Mouse (Mus musculus) neural tube, embryonic 14.5 days (tissue): ENCODE measurements around the gene Cgn. TPM values are rescaled to one million over a fixed set of nuclear protein-coding genes. Genes with fewer than 3 reads are reported as not detected.
A peak's percentile ranks its signal among the peaks of the same experiment; 100 is the strongest.

Experiments
- ATAC-seq: fragments of 200-750 bp; cut with Nextera tagmentation; 2 replicates; pipeline ENCODE4 v1.8.0; 2017; ENCODE audit warnings: low read depth, mild to moderate bottlenecking, moderate TSS enrichment, moderate library complexity
- H3K27ac ChIP-seq: fragments of 300-500 bp; sonication (generic); 2 replicates; pipeline ENCODE4 v1.5.1; 2014; ENCODE audit warnings: low read depth, mild to moderate bottlenecking, control low read depth, low read length, moderate library complexity, mixed read lengths
- H3K27me3 ChIP-seq: fragments of 300-500 bp; sonication (generic); 2 replicates; pipeline ENCODE4 v1.6.1; 2014; ENCODE audit warnings: low read length; ENCODE audit not compliant: control insufficient read depth, insufficient read depth
- H3K36me3 ChIP-seq: fragments of 300-500 bp; sonication (generic); 2 replicates; pipeline ENCODE4 v1.6.1; 2014; ENCODE audit warnings: low read length, mixed read lengths; ENCODE audit not compliant: control insufficient read depth, insufficient read depth
- H3K4me1 ChIP-seq: fragments of 300-500 bp; sonication (generic); 2 replicates; pipeline ENCODE4 v1.6.1; 2014; ENCODE audit warnings: low read length; ENCODE audit not compliant: control insufficient read depth, insufficient read depth
- H3K4me2 ChIP-seq: fragments of 300-500 bp; sonication (generic); 2 replicates; pipeline ENCODE4 v1.6.1; 2014; ENCODE audit warnings: mild to moderate bottlenecking, low read depth, low read length, control low read depth
- H3K4me3 ChIP-seq: fragments of 300-500 bp; sonication (generic); 2 replicates; pipeline ENCODE4 v1.5.1; 2014; ENCODE audit warnings: low read depth, low read length, control low read depth, mixed read lengths
- H3K9ac ChIP-seq: fragments of 300-500 bp; sonication (generic); replicated peaks from 2 replicates; pipeline ENCODE4 v1.6.1; 2014; ENCODE audit warnings: low read depth, mild to moderate bottlenecking, control low read depth, low read length, mixed read lengths
- H3K9me3 ChIP-seq: fragments of 300-500 bp; sonication (generic); 2 replicates; pipeline ENCODE4 v1.6.1; 2016; ENCODE audit warnings: low read length; ENCODE audit not compliant: control insufficient read depth
- WGBS: fragments of 180-500 bp; shearing (Covaris S2); extraction: QIAGEN DNeasy Blood & Tissue Kit; methylation state at CpG from one replicate; pipeline ENCODE4 v1.1.7; 2014; 5-methylcytosine and 5-hydroxymethylcytosine counted together
- polyA plus RNA-seq: library from polyadenylated mRNA; unstranded; fragments of >200 nt; fragmentation: Nextera tagmentation; extraction: Ambion mirVana; gene quantifications from 2 replicates; pipeline ENCODE4 v1.2.1, GENCODE M21; 2014

Cgn gene
- 8.9 and 11.6 TPM in 2 replicates for polyA plus RNA-seq

- H3K4me2 ChIP-seq, result peak within 1 kb of the TSS; percentile 68
- H3K9me3 ChIP-seq, result no peaks in the 10 kb centered on the region
- H3K9ac ChIP-seq, result peak within 1 kb of the TSS; percentile 74
- H3K27me3 ChIP-seq, result no peaks in the 10 kb centered on the region
- peak; percentile 94 for ATAC-seq
- peaks cover 3% of the 10 kb centered on the region; the same call in 1 of the 2 replicates for H3K4me1 ChIP-seq
- H3K36me3 ChIP-seq, result no peaks in the 10 kb centered on the region
- H3K4me3 ChIP-seq, result peak within 1 kb of the TSS; percentile 47
- peak within 1 kb of the TSS; percentile 80 for H3K27ac ChIP-seq
- 0% methylated on average over 30 of the region's 35 CpGs for WGBS
These were observed at the start of gene Cgn for GRCm38 (mm10) chr3:94786367-94786835. Gene Cgn, minus strand, starts transcription at chr3:94786492.

- no peak for ATAC-seq
These were observed 49.1 kb upstream of the Cgn start for GRCm38 (mm10) chr3:94835396-94835795.

GRCm38 (mm10) chr3:94833358-94833757, 47.1 kb upstream of the Cgn start:
- Histone ChIP-seq H3K36me3 (no peaks in the 10 kb centered on the region), H3K4me3 (no peak overlapping the region), H3K4me1 (peaks cover 4% of the 10 kb centered on the region; the same call in 1 of the 2 replicates), H3K9me3 (no peaks in the 10 kb centered on the region), H3K9ac (no peak overlapping the region), H3K4me2 (no peak overlapping the region), H3K27ac (no peak overlapping the region), H3K27me3 (no peaks in the 10 kb centered on the region)
- ATAC-seq, result no peak

More at GRCm38 (mm10) chr3:94835396-94835795, 49.1 kb upstream of the Cgn start:
- no peak overlapping the region for H3K9ac ChIP-seq
- no peak overlapping the region for H3K4me3 ChIP-seq
- H3K27me3 ChIP-seq, result no peaks in the 10 kb centered on the region
- peaks cover 16% of the 10 kb centered on the region for H3K4me1 ChIP-seq
- no peaks in the 10 kb centered on the region for H3K36me3 ChIP-seq
- H3K4me2 ChIP-seq, result no peak overlapping the region
- H3K27ac ChIP-seq, result no peak overlapping the region
- H3K9me3 ChIP-seq, result no peaks in the 10 kb centered on the region
- 91% methylated on average over 3 of the region's 3 CpGs for whole genome bisulfite sequencing

GRCm38 (mm10) chr3:94832701-94833100, 46.4 kb upstream of the Cgn start:
- Histone ChIP-seq H3K27me3 (no peaks in the 10 kb centered on the region), H3K4me3 (no peak overlapping the region), H3K4me2 (no peak overlapping the region), H3K27ac (no peak overlapping the region), H3K36me3 (no peaks in the 10 kb centered on the region), H3K4me1 (peaks cover 4% of the 10 kb centered on the region; the same call in 1 of the 2 replicates), H3K9ac (no peak overlapping the region), H3K9me3 (no peaks in the 10 kb centered on the region)
- ATAC-seq, result no peak
- WGBS, result 89% methylated on average over 5 of the region's 5 CpGs

- H3K4me2 ChIP-seq, result no peak overlapping the region
- no peaks in the 10 kb centered on the region for H3K36me3 ChIP-seq
- H3K9me3 ChIP-seq, result no peaks in the 10 kb centered on the region
- no peak overlapping the region for H3K9ac ChIP-seq
- 39% methylated on average over 9 of the region's 9 CpGs for WGBS
- no peak for ATAC-seq
- H3K27ac ChIP-seq, result no peak overlapping the region
- no peaks in the 10 kb centered on the region for H3K27me3 ChIP-seq
- no peak overlapping the region for H3K4me3 ChIP-seq
- peaks cover 4% of the 10 kb centered on the region; the same call in 1 of the 2 replicates for H3K4me1 ChIP-seq
These were observed 45.8 kb upstream of the Cgn start for GRCm38 (mm10) chr3:94832100-94832499.

- Histone ChIP-seq H3K4me2 (no peak overlapping the region), H3K9me3 (no peaks in the 10 kb centered on the region), H3K36me3 (no peaks in the 10 kb centered on the region), H3K4me1 (no peaks in the 10 kb centered on the region), H3K9ac (no peak overlapping the region), H3K27me3 (no peaks in the 10 kb centered on the region), H3K4me3 (no peak overlapping the region), H3K27ac (no peak overlapping the region)
- 78% methylated on average over 3 of the region's 3 CpGs for WGBS
- no peak for ATAC-seq
These were observed 37.8 kb upstream of the Cgn start for GRCm38 (mm10) chr3:94824110-94824509.

- Histone ChIP-seq H3K27me3 (no peaks in the 10 kb centered on the region), H3K4me3 (peak overlapping the region; percentile 49), H3K4me2 (peak overlapping the region; percentile 69), H3K36me3 (no peaks in the 10 kb centered on the region), H3K4me1 (no peaks in the 10 kb centered on the region), H3K27ac (peak overlapping the region; percentile 75), H3K9ac (peak overlapping the region; percentile 71; the same call in 1 of the 2 replicates), H3K9me3 (no peaks in the 10 kb centered on the region)
- ATAC-seq, result no peak
- 62% methylated on average over 4 of the region's 4 CpGs for WGBS
These were observed 35.8 kb upstream of the Cgn start for GRCm38 (mm10) chr3:94822082-94822481.

- no peaks in the 10 kb centered on the region for H3K9me3 ChIP-seq
- peak overlapping the region; percentile 71 for H3K9ac ChIP-seq
- under 1% methylated on average over 31 of the region's 31 CpGs for WGBS
- peak overlapping the region; percentile 49 for H3K4me3 ChIP-seq
- no peaks in the 10 kb centered on the region for H3K27me3 ChIP-seq
- H3K36me3 ChIP-seq, result no peaks in the 10 kb centered on the region
- H3K4me1 ChIP-seq, result no peaks in the 10 kb centered on the region
- H3K4me2 ChIP-seq, result peak overlapping the region; percentile 69
- ATAC-seq, result peak; percentile 83
- H3K27ac ChIP-seq, result peak overlapping the region; percentile 75
These were observed 34.8 kb upstream of the Cgn start for GRCm38 (mm10) chr3:94821008-94821638.
